Mouse (Mus musculus): Measurements from ENCODE around the gene Txndc12. TPM values are rescaled to one million over a fixed set of nuclear protein-coding genes. Genes with fewer than 3 reads are reported as not detected.

Gene Txndc12
- total and polyA plus RNA-seq, 3 experiments: 45.5 to 62.3 (median 52.7) TPM

GRCm38 (mm10) chr4:108790507-108790906 is 43.9 kb upstream of the Txndc12 start:
- H3K4me3 ChIP-seq (replicated peaks in 1 of 3; ENCODE audit: low read depth in 2 of 3, low read length in 2 of 3, poor library complexity in 1 of 3): no peak overlapping the region
- no peaks in the 10 kb centered on the region for H3K9me3 ChIP-seq (replicated peaks; ENCODE audit: low read length)
- TF ChIP-seq EP300 (IDR thresholded peaks at IDR 0.05; ENCODE audit: low read length): peak; percentile 69
- peak; percentile 91 for TF ChIP-seq IRF4 (IDR thresholded peaks at IDR 0.05; ENCODE audit: low read depth, low read length)
- no peak for TF ChIP-seq ZNF384 (IDR thresholded peaks at IDR 0.05; ENCODE audit: low read depth, low read length)
- no peak for TF ChIP-seq ETS1 (conservative IDR thresholded peaks at IDR 0.05; ENCODE audit: low read depth, low read length)
- no peak for TF ChIP-seq RAD21 (IDR thresholded peaks at IDR 0.05; ENCODE audit: low read depth, low read length)
- no peak for TF ChIP-seq SMC3 (IDR thresholded peaks at IDR 0.05; ENCODE audit: low read depth, low read length)
- TF ChIP-seq TBP (conservative IDR thresholded peaks at IDR 0.05; ENCODE audit: low read depth, low read length): peak; percentile 90
- peak; percentile 31; the same call in 1 of the 2 replicates for TF ChIP-seq MEF2A (IDR thresholded peaks at IDR 0.05; ENCODE audit: borderline replicate concordance, low read depth, low read length)
- no peak for TF ChIP-seq MXI1 (IDR thresholded peaks at IDR 0.05; ENCODE audit: low read depth, low read length)
- no peak for TF ChIP-seq JUND (conservative IDR thresholded peaks at IDR 0.05; ENCODE audit: low read depth, low read length)
- in situ Hi-C loops (cut with MboI; ENCODE audit: low pct_ligation_motif_present, low pct_unique_long_range_greater_than_20kb, low sequenced_read_pairs): no loop called here
- no peaks in the 10 kb centered on the region for H3K36me3 ChIP-seq (replicated peaks in 1 of 2; ENCODE audit: control insufficient read depth in 1 of 2, insufficient read depth in 1 of 2, low read length in 1 of 2)
- no peak overlapping the region for H3K27ac ChIP-seq (ENCODE audit: insufficient read depth, low read depth)
- H3K9ac ChIP-seq (ENCODE audit: insufficient read depth, low read depth): no peak overlapping the region
- H3K4me1 ChIP-seq (ENCODE audit: control insufficient read depth in 1 of 2, insufficient read depth in 2 of 2): peaks cover 2 to 16% of the 10 kb centered on the region in 2 experiments; a peak in 2 of 4 replicates
- DNase-seq (ENCODE audit: extremely low read depth): peak; percentile 38
- H3K4me2 ChIP-seq (ENCODE audit: insufficient read depth, low read depth, poor library complexity, severe bottlenecking): peak overlapping the region; percentile 45; the same call in 1 of the 2 replicates
- H3K27me3 ChIP-seq (replicated peaks): no peaks in the 10 kb centered on the region
- dilution Hi-C loops (cut with MboI; ENCODE audit: extremely low pct_ligation_motif_present, extremely low pct_unique_long_range_greater_than_20kb, low sequenced_read_pairs): no loop called here
- H3K79me2 ChIP-seq (replicated peaks; ENCODE audit: control insufficient read depth, extremely low read depth, insufficient read depth, poor library complexity, severe bottlenecking): no peaks in the 10 kb centered on the region

GRCm38 (mm10) chr4:108793941-108794340 is 40.5 kb upstream of the Txndc12 start:
- dilution Hi-C loops (cut with MboI; ENCODE audit: extremely low pct_ligation_motif_present, extremely low pct_unique_long_range_greater_than_20kb, low sequenced_read_pairs): no loop called here
- no peak overlapping the region for H3K4me2 ChIP-seq (ENCODE audit: insufficient read depth, low read depth, poor library complexity, severe bottlenecking)
- no peaks in the 10 kb centered on the region for H3K27me3 ChIP-seq (replicated peaks)
- no peak overlapping the region for H3K9ac ChIP-seq (ENCODE audit: insufficient read depth, low read depth)
- no peak overlapping the region for H3K27ac ChIP-seq (ENCODE audit: insufficient read depth, low read depth)
- in situ Hi-C loops (cut with MboI; ENCODE audit: low pct_ligation_motif_present, low pct_unique_long_range_greater_than_20kb, low sequenced_read_pairs): no loop called here
- H3K4me1 ChIP-seq (ENCODE audit: control insufficient read depth in 1 of 2, insufficient read depth in 2 of 2): peaks cover 2 to 16% of the 10 kb centered on the region in 2 experiments; a peak in 2 of 4 replicates
- no peak overlapping the region for H3K4me3 ChIP-seq (replicated peaks in 1 of 3; ENCODE audit: low read depth in 2 of 3, low read length in 2 of 3, poor library complexity in 1 of 3)
- H3K79me2 ChIP-seq (replicated peaks; ENCODE audit: control insufficient read depth, extremely low read depth, insufficient read depth, poor library complexity, severe bottlenecking): no peaks in the 10 kb centered on the region
- H3K9me3 ChIP-seq (replicated peaks; ENCODE audit: low read length): no peaks in the 10 kb centered on the region
- no peaks in the 10 kb centered on the region for H3K36me3 ChIP-seq (replicated peaks in 1 of 2; ENCODE audit: control insufficient read depth in 1 of 2, insufficient read depth in 1 of 2, low read length in 1 of 2)
- TF ChIP-seq ZMIZ1 (IDR thresholded peaks at IDR 0.05; ENCODE audit: low read depth, low read length): no peak
- TF ChIP-seq USF2 (conservative IDR thresholded peaks at IDR 0.05; ENCODE audit: low read depth, low read length): no peak
- no peak for TF ChIP-seq SIN3A (IDR thresholded peaks at IDR 0.05; ENCODE audit: low read length)
- no peak for TF ChIP-seq CTCF (conservative IDR thresholded peaks at IDR 0.05 in 1 of 2, IDR thresholded peaks at IDR 0.05 in 1 of 2; ENCODE audit: low read depth in 2 of 2, low read length in 2 of 2)
- TF ChIP-seq RAD21 (IDR thresholded peaks at IDR 0.05; ENCODE audit: low read depth, low read length): no peak
- no peak for TF ChIP-seq SMC3 (IDR thresholded peaks at IDR 0.05; ENCODE audit: low read depth, low read length)
- TF ChIP-seq UBTF (IDR thresholded peaks at IDR 0.05; ENCODE audit: low read depth, low read length): no peak
- TF ChIP-seq HCFC1 (IDR thresholded peaks at IDR 0.05; ENCODE audit: low read depth, low read length): no peak
- no peak for TF ChIP-seq ZC3H11A (IDR thresholded peaks at IDR 0.05; ENCODE audit: low read depth, low read length)
- TF ChIP-seq MAFK (IDR thresholded peaks at IDR 0.05; ENCODE audit: insufficient replicate concordance, low read length): no peak
- no peak for TF ChIP-seq MAX (IDR thresholded peaks at IDR 0.05; ENCODE audit: low read length)
- TF ChIP-seq EP300 (IDR thresholded peaks at IDR 0.05; ENCODE audit: low read length): no peak
- no peak for TF ChIP-seq ZNF384 (IDR thresholded peaks at IDR 0.05; ENCODE audit: low read depth, low read length)
- TF ChIP-seq ELF1 (IDR thresholded peaks at IDR 0.05; ENCODE audit: low read depth, low read length): no peak
- TF ChIP-seq GABPA (IDR thresholded peaks at IDR 0.05; ENCODE audit: insufficient replicate concordance, low read depth, low read length): no peak
- TF ChIP-seq MEF2A (IDR thresholded peaks at IDR 0.05; ENCODE audit: borderline replicate concordance, low read depth, low read length): no peak
- no peak for TF ChIP-seq NELFE (IDR thresholded peaks at IDR 0.05; ENCODE audit: low read depth, low read length)
- no peak for TF ChIP-seq CHD1 (IDR thresholded peaks at IDR 0.05; ENCODE audit: low read depth, low read length)
- no peak for TF ChIP-seq USF1 (IDR thresholded peaks at IDR 0.05; ENCODE audit: low read depth, low read length)
- TF ChIP-seq ETS1 (conservative IDR thresholded peaks at IDR 0.05; ENCODE audit: low read depth, low read length): no peak
- no peak for DNase-seq (ENCODE audit: extremely low read depth)

Measured in CH12.LX (cell line).